Mouse (Mus musculus) CH12.LX (cell line): ENCODE data around the gene Gm6592. TPM values are rescaled to one million over a fixed set of nuclear protein-coding genes. Genes with fewer than 3 reads are reported as not detected.

Source experiments
- DNase-seq: peaks from one replicate; pipeline ENCODE4 v3.0.0-alpha.2; 2013; ENCODE audit errors: extremely low read depth
- H3K27ac ChIP-seq: 2 replicates; pipeline ENCODE4 v1.5.1; 2012; ENCODE audit warnings: low read depth, mild to moderate bottlenecking, control low read depth, moderate library complexity; ENCODE audit not compliant: insufficient read depth
- H3K27me3 ChIP-seq: replicated peaks from 2 replicates; pipeline ENCODE3; 2012; ENCODE audit warnings: inconsistent platforms
- H3K36me3 ChIP-seq, 2 experiments: replicated peaks in 1 of 2; 2 replicates each; pipeline versions ENCODE3 to v1.6.1; 2012; ENCODE audit warnings: inconsistent platforms in 1 of 2, low read length in 1 of 2, mild to moderate bottlenecking in 1 of 2, mixed read lengths in 1 of 2, moderate library complexity in 1 of 2; ENCODE audit not compliant: control insufficient read depth in 1 of 2, insufficient read depth in 1 of 2
- H3K4me1 ChIP-seq, 2 experiments: 2 replicates each; pipeline ENCODE4 v1.6.1; 2012; ENCODE audit warnings: inconsistent platforms in 1 of 2, moderate library complexity in 1 of 2; ENCODE audit not compliant: insufficient read depth in 2 of 2, control insufficient read depth in 1 of 2
- H3K4me2 ChIP-seq: 2 replicates; pipeline ENCODE4 v1.6.1; 2012; ENCODE audit warnings: low read depth, mild to moderate bottlenecking, control low read depth; ENCODE audit not compliant: poor library complexity, insufficient read depth, severe bottlenecking
- H3K4me3 ChIP-seq, 3 experiments: fragments of 150-350 bp in 1 of 3; sonication (generic) in 1 of 3; replicated peaks in 1 of 3; 2 replicates each; pipeline versions ENCODE3 to v1.5.1; 2011 to 2012; ENCODE audit warnings: low read depth in 2 of 3, low read length in 2 of 3, mild to moderate bottlenecking in 2 of 3, moderate library complexity in 2 of 3, control low read depth in 1 of 3, improper control_type of control experiment in 1 of 3, inconsistent platforms in 1 of 3, mixed read lengths in 1 of 3; ENCODE audit not compliant: poor library complexity in 1 of 3
- H3K79me2 ChIP-seq: replicated peaks from 2 replicates; pipeline ENCODE4 v1.6.1; 2012; ENCODE audit warnings: mild to moderate bottlenecking, moderate library complexity; ENCODE audit not compliant: control insufficient read depth, poor library complexity, insufficient read depth, severe bottlenecking; ENCODE audit errors: extremely low read depth
- H3K9ac ChIP-seq: 2 replicates; pipeline ENCODE4 v1.6.1; 2012; ENCODE audit warnings: low read depth, mild to moderate bottlenecking, control low read depth, moderate library complexity; ENCODE audit not compliant: insufficient read depth
- H3K9me3 ChIP-seq: replicated peaks from 2 replicates; pipeline ENCODE3; 2012; ENCODE audit warnings: low read length, inconsistent platforms, mixed read lengths
- BHLHE40 ChIP-seq: IDR thresholded peaks from 2 replicates; pipeline ENCODE4 v1.6.1; 2011; ENCODE audit warnings: mild to moderate bottlenecking, low read depth, low read length, improper control_type of control experiment
- CHD1 ChIP-seq: IDR thresholded peaks from 2 replicates; pipeline ENCODE4 v1.6.1; 2012; ENCODE audit warnings: low read depth, low read length, improper control_type of control experiment, inconsistent platforms
- E2F4 ChIP-seq: IDR thresholded peaks from 2 replicates; pipeline ENCODE4 v1.6.1; 2011; ENCODE audit warnings: low read depth, low read length, improper control_type of control experiment; ENCODE audit not compliant: insufficient replicate concordance
- ELF1 ChIP-seq: IDR thresholded peaks from 2 replicates; pipeline ENCODE4 v1.6.1; 2014; ENCODE audit warnings: low read depth, mild to moderate bottlenecking, inconsistent platforms, low read length, improper control_type of control experiment
- ETS1 ChIP-seq: conservative IDR thresholded peaks from 2 replicates; pipeline ENCODE4 v1.6.1; 2012; ENCODE audit warnings: low read depth, mild to moderate bottlenecking, inconsistent platforms, low read length, improper control_type of control experiment, moderate library complexity
- HCFC1 ChIP-seq: IDR thresholded peaks from 2 replicates; pipeline ENCODE4 v1.6.1; 2012; ENCODE audit warnings: low read depth, mild to moderate bottlenecking, inconsistent platforms, low read length, improper control_type of control experiment
- IRF4 ChIP-seq: IDR thresholded peaks from 2 replicates; pipeline ENCODE4 v1.6.1; 2014; ENCODE audit warnings: low read depth, mild to moderate bottlenecking, inconsistent platforms, low read length, improper control_type of control experiment
- JUN ChIP-seq: IDR thresholded peaks from 2 replicates; pipeline ENCODE4 v1.6.1; 2011; ENCODE audit warnings: low read depth, mild to moderate bottlenecking, low read length, improper control_type of control experiment, moderate library complexity; ENCODE audit not compliant: insufficient read depth
- JUND ChIP-seq: conservative IDR thresholded peaks from 2 replicates; pipeline ENCODE4 v1.6.1; 2011; ENCODE audit warnings: low read depth, low read length, improper control_type of control experiment
- KAT2A ChIP-seq: IDR thresholded peaks from 2 replicates; pipeline ENCODE4 v1.6.1; 2012; ENCODE audit warnings: low read length, improper control_type of control experiment, inconsistent platforms; ENCODE audit not compliant: insufficient replicate concordance
- MAFK ChIP-seq: IDR thresholded peaks from 2 replicates; pipeline ENCODE4 v1.6.1; 2011; ENCODE audit warnings: low read length, improper control_type of control experiment; ENCODE audit not compliant: insufficient replicate concordance
- MAX ChIP-seq: IDR thresholded peaks from 2 replicates; pipeline ENCODE4 v1.6.1; 2011; ENCODE audit warnings: low read length, improper control_type of control experiment
- MEF2A ChIP-seq: IDR thresholded peaks from 2 replicates; pipeline ENCODE4 v1.6.1; 2014; ENCODE audit warnings: low read depth, mild to moderate bottlenecking, inconsistent platforms, low read length, improper control_type of control experiment, borderline replicate concordance
- MXI1 ChIP-seq: IDR thresholded peaks from 2 replicates; pipeline ENCODE4 v1.6.1; 2011; ENCODE audit warnings: mild to moderate bottlenecking, low read depth, low read length, improper control_type of control experiment
- MYC ChIP-seq: IDR thresholded peaks from 2 replicates; pipeline ENCODE4 v1.6.1; 2011; ENCODE audit warnings: low read depth, mild to moderate bottlenecking, improper control_type of control experiment, low read length
- NELFE ChIP-seq: IDR thresholded peaks from 2 replicates; pipeline ENCODE4 v1.6.1; 2011; ENCODE audit warnings: low read depth, low read length, improper control_type of control experiment
- PAX5 ChIP-seq: IDR thresholded peaks from 2 replicates; pipeline ENCODE4 v1.6.1; 2012; ENCODE audit warnings: low read length, inconsistent platforms, mixed read lengths
- POLR2A ChIP-seq: IDR thresholded peaks from 2 replicates; pipeline ENCODE4 v1.6.1; 2011; ENCODE audit warnings: low read depth, mild to moderate bottlenecking, improper control_type of control experiment, low read length
- POLR2AphosphoS2 ChIP-seq: IDR thresholded peaks from 2 replicates; pipeline ENCODE4 v1.6.1; 2011; ENCODE audit warnings: low read depth, low read length, improper control_type of control experiment
- RAD21 ChIP-seq: IDR thresholded peaks from 2 replicates; pipeline ENCODE4 v1.6.1; 2011; ENCODE audit warnings: low read depth, mild to moderate bottlenecking, low read length, improper control_type of control experiment, moderate library complexity
- RCOR1 ChIP-seq: conservative IDR thresholded peaks from 2 replicates; pipeline ENCODE4 v1.6.1; 2012; ENCODE audit warnings: low read depth, mild to moderate bottlenecking, inconsistent platforms, low read length, improper control_type of control experiment
- TBP ChIP-seq: conservative IDR thresholded peaks from 2 replicates; pipeline ENCODE4 v1.6.1; 2011; ENCODE audit warnings: low read depth, low read length, improper control_type of control experiment
- TCF12 ChIP-seq: IDR thresholded peaks from 2 replicates; pipeline ENCODE4 v1.6.1; 2014; ENCODE audit warnings: low read depth, mild to moderate bottlenecking, inconsistent platforms, low read length, improper control_type of control experiment
- USF2 ChIP-seq: conservative IDR thresholded peaks from 2 replicates; pipeline ENCODE4 v1.6.1; 2011; ENCODE audit warnings: low read depth, low read length, improper control_type of control experiment
- ZMIZ1 ChIP-seq: IDR thresholded peaks from 2 replicates; pipeline ENCODE4 v1.6.1; 2012; ENCODE audit warnings: low read depth, mild to moderate bottlenecking, inconsistent platforms, low read length, improper control_type of control experiment
- ZNF384 ChIP-seq: IDR thresholded peaks from 2 replicates; pipeline ENCODE4 v1.6.1; 2012; ENCODE audit warnings: low read depth, low read length, improper control_type of control experiment, inconsistent platforms
- dilution Hi-C: fragments of 300-500 bp; cut with MboI; formaldehyde crosslinking; loops from 2 replicates; pipeline ENCODE4 v1.14.3; 2020; ENCODE audit warnings: low sequenced_read_pairs; ENCODE audit not compliant: extremely low pct_unique_long_range_greater_than_20kb, extremely low pct_ligation_motif_present
- in situ Hi-C: fragments of 300-500 bp; cut with MboI; formaldehyde crosslinking; loops from 3 replicates; pipeline ENCODE4 v1.14.3; 2019; ENCODE audit warnings: low sequenced_read_pairs, low pct_ligation_motif_present, low pct_unique_long_range_greater_than_20kb, mixed read lengths
- polyA plus RNA-seq: library from polyadenylated mRNA; unstranded; fragments of >175 nt; gene quantifications from 2 replicates; pipeline ENCODE4 v1.2.1, GENCODE M21; 2012; ENCODE audit warnings: low read depth; ENCODE audit not compliant: insufficient read length
- total RNA-seq, 2 experiments: library from RNA; depleted of rRNA; stranded (reverse); fragments of 300-350 nt in 1 of 2; fragments of >200 nt in 1 of 2; gene quantifications; 2 replicates each; pipeline ENCODE4 v1.2.3; 2012 to 2014

Gene Gm6592
- total and polyA plus RNA-seq, 3 experiments = not detected

DNA sequence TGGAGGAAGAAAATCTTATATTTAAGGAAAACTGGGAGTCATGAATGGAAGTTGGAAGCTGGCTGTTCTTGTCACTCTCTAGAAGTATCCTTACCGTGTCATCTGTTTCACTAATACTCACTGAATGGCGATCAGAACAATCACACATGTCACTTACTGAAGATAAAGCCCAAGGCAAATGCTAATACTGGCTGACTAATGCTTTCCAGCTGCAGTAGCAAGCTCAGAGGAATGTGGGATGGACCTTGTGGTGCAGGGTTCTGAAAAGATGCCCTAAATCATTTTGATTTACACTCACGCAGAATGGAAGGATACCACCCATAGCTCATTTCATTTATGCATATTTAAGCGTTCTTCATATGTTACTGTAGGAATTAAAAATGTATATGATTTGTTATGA, 40.5 kb downstream of the Gm6592 start:
- Histone ChIP-seq H3K9me3 (no peaks in the 10 kb centered on the region), H3K4me2 (no peak overlapping the region), H3K9ac (no peak overlapping the region), H3K4me3 (no peak overlapping the region), H3K27ac (no peak overlapping the region), H3K36me3 (no peaks in the 10 kb centered on the region), H3K27me3 (no peaks in the 10 kb centered on the region)
- dilution Hi-C loops = no loop called here
- TF ChIP-seq IRF4 (no peak), RCOR1 (no peak), ZMIZ1 (no peak), JUN (no peak), ETS1 (no peak), POLR2AphosphoS2 (no peak), MAX (no peak), E2F4 (no peak), POLR2A (no peak), PAX5 (no peak), JUND (no peak), RAD21 (no peak), TCF12 (no peak), USF2 (no peak), ZNF384 (no peak)
- TF ChIP-seq, all 38 proteins: peak for 0
- Histone ChIP-seq H3K79me2 (no peaks in the 10 kb centered on the region), H3K4me1 (no peaks in the 10 kb centered on the region)
- in situ Hi-C loops = no loop called here
- DNase-seq = no peak

DNA sequence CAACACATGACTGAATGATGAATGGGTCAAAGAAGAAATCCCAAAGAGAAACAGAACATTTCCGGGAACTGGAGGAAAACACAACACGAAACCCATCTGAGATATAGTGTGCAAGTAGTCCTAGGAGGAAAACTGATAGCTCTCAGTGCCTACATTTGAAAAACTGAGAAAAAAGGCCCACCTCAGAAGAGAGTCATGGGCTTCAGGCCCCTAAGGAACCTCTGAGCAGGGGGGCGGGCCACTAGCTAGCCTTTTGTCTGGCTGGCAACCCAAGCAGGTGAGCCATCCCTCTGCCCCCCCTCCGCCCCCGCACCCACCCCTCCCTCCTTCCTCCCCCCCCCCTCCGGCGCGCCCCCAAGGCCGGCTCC, 48.2 kb downstream of the Gm6592 start:
- Histone ChIP-seq H3K4me1 (no peaks in the 10 kb centered on the region), H3K27me3 (no peaks in the 10 kb centered on the region), H3K9me3 (no peaks in the 10 kb centered on the region), H3K4me3 (no peak overlapping the region), H3K79me2 (no peaks in the 10 kb centered on the region), H3K9ac (no peak overlapping the region), H3K27ac (no peak overlapping the region), H3K4me2 (no peak overlapping the region), H3K36me3 (no peaks in the 10 kb centered on the region)
- dilution Hi-C loops (no loop called here), in situ Hi-C loops (no loop called here)
- no peak for DNase-seq
- TF ChIP-seq CHD1 = no peak
- TF ChIP-seq PAX5 = no peak
- no peak for TF ChIP-seq MYC
- no peak for TF ChIP-seq JUND
- TF ChIP-seq KAT2A = no peak
- TF ChIP-seq NELFE = no peak
- TF ChIP-seq HCFC1 = no peak
- no peak for TF ChIP-seq MAFK
- no peak for TF ChIP-seq MAX
- no peak for TF ChIP-seq BHLHE40
- TF ChIP-seq TBP = no peak
- no peak for TF ChIP-seq ELF1
- no peak for TF ChIP-seq MEF2A
- no peak for TF ChIP-seq MXI1
